Mouse (Mus musculus) lung, postnatal 0 days (tissue): ENCODE results near the gene Snapc3. TPM values are rescaled to one million over a fixed set of nuclear protein-coding genes. Genes with fewer than 3 reads are reported as not detected.

Experiments
- ATAC-seq: fragments of 200-750 bp; cut with Nextera tagmentation; 2 replicates; pipeline ENCODE4 v1.8.0; 2017; ENCODE audit warnings: moderate library complexity
- DNase-seq: peaks from one replicate; pipeline ENCODE4 v3.0.0-alpha.2; 2016; ENCODE audit warnings: low spot score
- H3K27ac ChIP-seq: fragments of 300-500 bp; sonication (generic); 2 replicates; pipeline ENCODE4 v1.5.1; 2014; ENCODE audit warnings: antibody characterized with exemption, mild to moderate bottlenecking, low read length, mixed read lengths
- H3K27me3 ChIP-seq: fragments of 300-500 bp; sonication (generic); replicated peaks from 2 replicates; pipeline ENCODE4 v1.6.1; 2014; ENCODE audit warnings: low read length, mixed read lengths; ENCODE audit not compliant: insufficient read depth
- H3K36me3 ChIP-seq: fragments of 300-500 bp; sonication (generic); 2 replicates; pipeline ENCODE4 v1.6.1; 2014; ENCODE audit warnings: low read length, mixed read lengths; ENCODE audit not compliant: insufficient read depth
- H3K4me1 ChIP-seq: fragments of 300-500 bp; sonication (generic); 2 replicates; pipeline ENCODE4 v1.6.1; 2014; ENCODE audit warnings: antibody characterized with exemption, low read depth, low read length, mixed read lengths; ENCODE audit not compliant: insufficient read depth
- H3K4me2 ChIP-seq: fragments of 300-500 bp; sonication (generic); replicated peaks from 2 replicates; pipeline ENCODE4 v1.6.1; 2014; ENCODE audit warnings: low read depth, mild to moderate bottlenecking, low read length, moderate library complexity, mixed read lengths
- H3K4me3 ChIP-seq: fragments of 300-500 bp; sonication (generic); 2 replicates; pipeline ENCODE4 v1.5.1; 2014; ENCODE audit warnings: low read depth, low read length
- H3K9ac ChIP-seq: fragments of 300-500 bp; sonication (generic); replicated peaks from 2 replicates; pipeline ENCODE4 v1.6.1; 2014; ENCODE audit warnings: low read depth, mild to moderate bottlenecking
- H3K9me3 ChIP-seq: fragments of 300-500 bp; sonication (generic); 2 replicates; pipeline ENCODE4 v1.6.1; 2016; ENCODE audit warnings: low read length, mixed read lengths
- CTCF ChIP-seq: IDR thresholded peaks from 2 replicates; pipeline ENCODE4 v1.5.1; 2016; ENCODE audit warnings: antibody characterized with exemption, mild to moderate bottlenecking
- EP300 ChIP-seq: IDR thresholded peaks from 2 replicates; pipeline ENCODE4 v1.6.1; 2016; ENCODE audit warnings: antibody characterized with exemption, mild to moderate bottlenecking, control low read depth
- WGBS: fragments of 180-500 bp; shearing (Covaris S2); extraction: QIAGEN DNeasy Blood & Tissue Kit; methylation state at CpG from one replicate; pipeline ENCODE4 v1.1.7; 2014; 5-methylcytosine and 5-hydroxymethylcytosine counted together
- polyA plus RNA-seq: library from polyadenylated mRNA; unstranded; fragments of >200 nt; fragmentation: Nextera tagmentation; extraction: Ambion mirVana; gene quantifications from 2 replicates; pipeline ENCODE4 v1.2.1, GENCODE M21; 2015

Snapc3 gene
- polyA plus RNA-seq, 1 experiment from 2014 or later, result 21.5 TPM

- H3K27me3 ChIP-seq, result no peaks in the 10 kb centered on the region
- 0 out of 2 replicates have a peak, but pooled peaks cover 4% of the 10 kb centered on the region for H3K36me3 ChIP-seq
- no peak for TF ChIP-seq CTCF
- TF ChIP-seq EP300, result no peak
- H3K4me3 ChIP-seq, result no peak overlapping the region
- DNase-seq, result no peak
- H3K9me3 ChIP-seq, result no peaks in the 10 kb centered on the region
- no peak overlapping the region for H3K4me2 ChIP-seq
- H3K27ac ChIP-seq, result no peak overlapping the region
- no peak overlapping the region for H3K9ac ChIP-seq
- WGBS, result 93% methylated on average over 7 of the region's 7 CpGs
- ATAC-seq, result no peak
- no peaks in the 10 kb centered on the region for H3K4me1 ChIP-seq
Observed at GRCm38 (mm10) chr4:83427141-83427540, 9.6 kb downstream of the Snapc3 start.

DNA sequence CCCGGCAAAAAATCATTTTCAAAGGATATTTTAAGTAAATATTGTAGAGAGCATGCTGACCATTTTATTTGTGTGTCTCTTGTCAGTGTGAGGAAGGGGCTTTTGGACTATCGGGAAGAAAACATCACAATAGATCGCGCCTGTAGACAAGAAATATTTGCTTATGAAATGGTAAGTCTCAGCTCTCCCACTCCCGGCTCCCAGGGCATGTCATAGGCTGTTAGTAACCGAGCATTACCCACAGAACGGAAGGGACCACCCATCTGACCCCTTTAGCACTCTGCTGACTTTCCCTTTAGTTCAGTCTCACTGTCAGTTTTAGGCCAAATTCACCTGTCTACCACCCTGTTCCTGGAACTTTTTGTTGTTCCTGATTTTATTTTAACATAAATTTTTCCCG lies 10.2 kb downstream of the Snapc3 start:
- H3K4me1 ChIP-seq, result no peaks in the 10 kb centered on the region
- H3K4me2 ChIP-seq, result no peak overlapping the region
- no peaks in the 10 kb centered on the region for H3K9me3 ChIP-seq
- no peak overlapping the region for H3K27ac ChIP-seq
- no peaks in the 10 kb centered on the region for H3K27me3 ChIP-seq
- no peak overlapping the region for H3K9ac ChIP-seq
- H3K36me3 ChIP-seq, result 0 out of 2 replicates have a peak, but pooled peaks cover 4% of the 10 kb centered on the region
- no peak for TF ChIP-seq EP300
- TF ChIP-seq CTCF, result no peak
- H3K4me3 ChIP-seq, result no peak overlapping the region
- DNase-seq (no peak), ATAC-seq (no peak)
- WGBS, result 95% methylated on average over 8 of the region's 8 CpGs

- Histone ChIP-seq H3K9me3 (no peaks in the 10 kb centered on the region), H3K4me3 (no peak overlapping the region), H3K27me3 (no peaks in the 10 kb centered on the region), H3K36me3 (0 out of 2 replicates have a peak, but pooled peaks cover 4% of the 10 kb centered on the region), H3K27ac (no peak overlapping the region), H3K9ac (no peak overlapping the region), H3K4me1 (no peaks in the 10 kb centered on the region), H3K4me2 (no peak overlapping the region)
- 89% methylated on average over 4 of the region's 4 CpGs for WGBS
- ATAC-seq (no peak), DNase-seq (no peak)
- TF ChIP-seq CTCF, result 0 out of 2 replicates have a peak, but pooled peaks have one; percentile 32
- TF ChIP-seq EP300, result no peak
Observed at GRCm38 (mm10) chr4:83428845-83429244, 11.3 kb downstream of the Snapc3 start.

DNA sequence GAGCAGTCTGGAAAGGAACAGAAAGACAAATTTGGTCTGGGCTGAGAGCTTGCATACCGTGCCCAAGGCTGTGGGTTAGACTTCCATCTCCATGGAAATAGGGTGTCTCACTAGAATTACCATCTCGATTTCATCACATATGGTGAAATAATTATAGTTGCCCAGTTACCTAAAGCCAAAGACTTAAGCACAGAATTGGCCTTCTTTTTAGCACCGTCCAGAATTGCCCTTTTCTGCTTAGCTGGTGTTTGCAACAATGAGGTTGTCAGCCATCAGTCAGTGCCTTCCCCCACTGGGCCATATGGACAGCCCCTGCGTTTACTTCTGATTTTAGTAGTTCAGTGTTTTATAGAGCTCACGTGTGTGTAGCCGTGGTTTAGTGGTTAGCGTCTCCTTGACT lies 14.4 kb downstream of the Snapc3 start:
- no peak overlapping the region for H3K9ac ChIP-seq
- TF ChIP-seq EP300 (no peak), CTCF (no peak)
- ATAC-seq (no peak), DNase-seq (no peak)
- no peak overlapping the region for H3K27ac ChIP-seq
- H3K27me3 ChIP-seq, result no peaks in the 10 kb centered on the region
- no peaks in the 10 kb centered on the region for H3K9me3 ChIP-seq
- no peaks in the 10 kb centered on the region for H3K4me1 ChIP-seq
- peaks cover 6% of the 10 kb centered on the region; the same call in 1 of the 2 replicates for H3K36me3 ChIP-seq
- H3K4me2 ChIP-seq, result no peak overlapping the region
- 94% methylated on average over 7 of the region's 7 CpGs for WGBS
- no peak overlapping the region for H3K4me3 ChIP-seq

DNA sequence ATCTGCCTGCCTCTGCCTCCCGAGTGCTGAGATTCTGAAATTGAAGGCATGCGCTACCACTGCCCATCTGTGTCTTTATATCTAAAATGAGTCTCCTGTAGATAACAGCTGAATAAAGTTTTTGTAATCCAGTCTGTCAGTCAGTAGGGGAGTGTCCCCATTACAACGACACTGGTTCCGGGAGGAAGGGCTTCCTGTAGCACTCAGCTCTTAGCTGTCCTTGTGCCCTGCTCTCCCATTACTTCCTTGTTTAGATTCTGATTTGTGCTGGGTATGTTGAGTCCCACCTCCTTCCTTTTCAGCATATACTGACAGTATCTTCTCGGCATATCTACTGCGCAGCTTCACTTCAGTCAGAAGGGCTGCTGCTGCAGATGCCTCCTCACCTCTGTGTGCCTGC lies 15.4 kb downstream of the Snapc3 start:
- no peak overlapping the region for H3K27ac ChIP-seq
- no peaks in the 10 kb centered on the region for H3K9me3 ChIP-seq
- no peak overlapping the region for H3K9ac ChIP-seq
- H3K36me3 ChIP-seq, result peaks cover 12% of the 10 kb centered on the region
- no peak for TF ChIP-seq EP300
- TF ChIP-seq CTCF, result no peak
- H3K4me3 ChIP-seq, result no peak overlapping the region
- WGBS, result 79% methylated on average over 6 of the region's 6 CpGs
- 0 out of 2 replicates have a peak, but pooled peaks have one; percentile 26 for ATAC-seq
- DNase-seq, result no peak
- no peak overlapping the region for H3K4me2 ChIP-seq
- H3K27me3 ChIP-seq, result no peaks in the 10 kb centered on the region
- H3K4me1 ChIP-seq, result no peaks in the 10 kb centered on the region

DNA sequence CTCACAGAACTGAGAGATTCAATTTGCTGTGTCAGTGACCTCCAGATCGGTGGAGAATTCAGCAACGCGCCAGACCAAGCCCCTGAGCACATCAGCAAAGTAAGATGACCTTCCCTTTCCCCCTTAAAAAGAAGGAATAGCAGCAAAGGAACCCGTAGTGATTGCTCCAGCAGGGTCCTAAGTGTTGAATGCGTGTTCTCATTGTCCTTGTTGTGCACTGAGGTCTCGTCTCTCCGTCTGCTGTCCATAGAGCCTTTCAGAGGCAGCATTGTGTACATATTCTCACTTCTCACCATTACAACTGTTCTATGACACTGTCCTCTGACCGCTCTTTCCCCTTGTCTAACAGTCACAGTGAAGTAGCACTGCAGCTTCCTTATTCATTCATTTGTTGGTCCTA lies 18.9 kb downstream of the Snapc3 start:
- TF ChIP-seq EP300 (no peak), CTCF (no peak)
- H3K9ac ChIP-seq, result no peak overlapping the region
- ATAC-seq (no peak), DNase-seq (no peak)
- no peaks in the 10 kb centered on the region for H3K9me3 ChIP-seq
- no peaks in the 10 kb centered on the region for H3K27me3 ChIP-seq
- no peak overlapping the region for H3K27ac ChIP-seq
- H3K36me3 ChIP-seq, result peaks cover 19% of the 10 kb centered on the region
- no peak overlapping the region for H3K4me3 ChIP-seq
- 96% methylated on average over 8 of the region's 8 CpGs for WGBS
- no peak overlapping the region for H3K4me2 ChIP-seq
- no peaks in the 10 kb centered on the region for H3K4me1 ChIP-seq

- H3K36me3 ChIP-seq, result peaks cover 23% of the 10 kb centered on the region
- no peak overlapping the region for H3K4me2 ChIP-seq
- H3K4me3 ChIP-seq, result no peak overlapping the region
- DNase-seq, result peak; percentile 58
- H3K27ac ChIP-seq, result no peak overlapping the region
- H3K9me3 ChIP-seq, result no peaks in the 10 kb centered on the region
- no peak for TF ChIP-seq EP300
- no peak for TF ChIP-seq CTCF
- H3K4me1 ChIP-seq, result no peaks in the 10 kb centered on the region
- peak; percentile 58 for ATAC-seq
- H3K9ac ChIP-seq, result no peak overlapping the region
- no peaks in the 10 kb centered on the region for H3K27me3 ChIP-seq
Observed at GRCm38 (mm10) chr4:83438116-83438515, 20.6 kb downstream of the Snapc3 start.
